Mouse (Mus musculus): ENCODE data around the gene Pik3c2g.

DNA sequence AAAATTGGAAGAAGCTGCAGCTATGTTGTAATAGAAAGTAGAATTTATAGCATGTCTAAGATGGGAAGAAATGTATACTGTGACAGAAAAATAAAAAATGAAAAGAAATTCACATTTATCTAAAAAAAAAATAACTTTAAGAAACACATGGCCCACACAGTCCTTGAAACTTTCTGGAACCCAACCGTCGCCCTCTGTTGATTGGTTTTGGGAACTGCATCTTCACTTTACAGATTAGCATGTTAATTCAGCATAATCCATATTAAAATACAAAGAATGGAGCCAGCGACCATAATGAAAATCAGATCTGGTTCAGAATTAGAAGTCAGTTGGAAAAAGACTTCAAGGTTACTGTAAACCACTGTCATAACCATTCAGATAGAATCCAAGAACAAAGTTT lies 183.5 kb downstream of the Pik3c2g start:
- TF ChIP-seq POLR2A (IDR thresholded peaks at IDR 0.05; ENCODE audit: borderline replicate concordance, low read depth, low read length) (no peak), CTCF (IDR thresholded peaks at IDR 0.05; ENCODE audit: low read depth, low read length) (no peak)
